Mouse (Mus musculus) lung, embryonic 14.5 days (tissue): ENCODE measurements around the gene Myt1l. TPM values are rescaled to one million over a fixed set of nuclear protein-coding genes. Genes with fewer than 3 reads are reported as not detected.

Source experiments
- ATAC-seq: fragments of 200-750 bp; cut with Nextera tagmentation; 2 replicates; pipeline ENCODE4 v1.8.0; 2017; ENCODE audit warnings: mild to moderate bottlenecking, moderate TSS enrichment, moderate library complexity; ENCODE audit not compliant: insufficient read depth
- DNase-seq: peaks from one replicate; pipeline ENCODE4 v3.0.0-alpha.2; 2015
- H3K27ac ChIP-seq: fragments of 300-500 bp; sonication (generic); 2 replicates; pipeline ENCODE4 v1.5.1; 2014; ENCODE audit warnings: low read depth, mild to moderate bottlenecking, moderate library complexity
- H3K27me3 ChIP-seq: fragments of 300-500 bp; sonication (generic); 2 replicates; pipeline ENCODE4 v1.6.1; 2014; ENCODE audit warnings: low read length, control low read depth; ENCODE audit not compliant: insufficient read depth
- H3K36me3 ChIP-seq: fragments of 300-500 bp; sonication (generic); 2 replicates; pipeline ENCODE4 v1.6.1; 2014; ENCODE audit warnings: control low read depth; ENCODE audit not compliant: insufficient read depth
- H3K4me1 ChIP-seq: fragments of 300-500 bp; sonication (generic); 2 replicates; pipeline ENCODE4 v1.6.1; 2014; ENCODE audit warnings: antibody characterized with exemption, control low read depth; ENCODE audit not compliant: insufficient read depth
- H3K4me2 ChIP-seq: fragments of 300-500 bp; sonication (generic); 2 replicates; pipeline ENCODE4 v1.6.1; 2014; ENCODE audit warnings: mild to moderate bottlenecking
- H3K4me3 ChIP-seq: fragments of 300-500 bp; sonication (generic); 2 replicates; pipeline ENCODE4 v1.5.1; 2014; ENCODE audit warnings: low read depth, low read length
- H3K9ac ChIP-seq: fragments of 300-500 bp; sonication (generic); 2 replicates; pipeline ENCODE4 v1.6.1; 2014
- H3K9me3 ChIP-seq: fragments of 300-500 bp; sonication (generic); 2 replicates; pipeline ENCODE4 v1.6.1; 2016; ENCODE audit warnings: low read depth, low read length, control low read depth
- CTCF ChIP-seq: IDR thresholded peaks from 2 replicates; pipeline ENCODE4 v1.5.1; 2016; ENCODE audit warnings: antibody characterized with exemption, low read depth
- WGBS: fragments of 180-500 bp; shearing (Covaris S2); extraction: QIAGEN DNeasy Blood & Tissue Kit; methylation state at CpG from one replicate; pipeline ENCODE4 v1.1.7; 2014; 5-methylcytosine and 5-hydroxymethylcytosine counted together
- polyA plus RNA-seq: library from polyadenylated mRNA; unstranded; fragments of >200 nt; fragmentation: Nextera tagmentation; extraction: Ambion mirVana; gene quantifications from 2 replicates; pipeline ENCODE4 v1.2.1, GENCODE M21; 2014

The Myt1l gene
- polyA plus RNA-seq, 1 experiment from 2014 or later = not detected

GRCm38 (mm10) chr12:29872156-29872815, 344.1 kb downstream of the Myt1l start:
- Histone ChIP-seq H3K27me3 (no peaks in the 10 kb centered on the region), H3K27ac (no peak overlapping the region), H3K4me2 (no peak overlapping the region), H3K4me3 (no peak overlapping the region), H3K9ac (no peak overlapping the region), H3K4me1 (no peaks in the 10 kb centered on the region), H3K9me3 (no peaks in the 10 kb centered on the region), H3K36me3 (no peaks in the 10 kb centered on the region)
- no peak for TF ChIP-seq CTCF
- peak; percentile 12 for DNase-seq
- 37% methylated on average over 7 of the region's 7 CpGs for WGBS
- ATAC-seq = peak; percentile 35; the same call in 1 of the 2 replicates

DNA sequence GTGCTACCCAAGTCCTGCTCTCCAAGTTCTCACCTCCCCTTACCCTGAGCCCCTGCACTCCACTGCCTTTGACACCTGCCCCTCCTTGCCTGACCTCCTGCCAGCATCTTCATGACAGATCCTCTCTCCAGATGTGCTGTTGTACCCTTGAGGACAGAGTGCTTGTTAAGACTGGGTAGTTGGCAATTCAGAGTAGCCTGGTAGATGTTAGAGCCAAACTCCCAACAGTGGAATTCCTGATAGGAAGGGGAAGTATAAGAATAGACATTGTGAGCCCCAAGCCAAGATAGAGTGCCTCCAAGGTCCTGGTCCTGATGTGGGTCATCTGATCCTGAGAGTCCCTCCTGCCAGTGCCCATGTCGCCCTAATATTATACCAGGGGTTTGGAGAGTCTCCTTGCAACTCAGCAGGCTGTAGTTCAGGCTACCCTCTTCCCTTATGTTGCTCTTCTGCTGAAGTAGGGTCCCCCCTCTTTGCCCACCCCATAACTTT, 345.1 kb downstream of the Myt1l start:
- WGBS = 39% methylated on average over 1 of the region's 1 CpGs
- Histone ChIP-seq H3K27me3 (no peaks in the 10 kb centered on the region), H3K36me3 (no peaks in the 10 kb centered on the region)

DNA sequence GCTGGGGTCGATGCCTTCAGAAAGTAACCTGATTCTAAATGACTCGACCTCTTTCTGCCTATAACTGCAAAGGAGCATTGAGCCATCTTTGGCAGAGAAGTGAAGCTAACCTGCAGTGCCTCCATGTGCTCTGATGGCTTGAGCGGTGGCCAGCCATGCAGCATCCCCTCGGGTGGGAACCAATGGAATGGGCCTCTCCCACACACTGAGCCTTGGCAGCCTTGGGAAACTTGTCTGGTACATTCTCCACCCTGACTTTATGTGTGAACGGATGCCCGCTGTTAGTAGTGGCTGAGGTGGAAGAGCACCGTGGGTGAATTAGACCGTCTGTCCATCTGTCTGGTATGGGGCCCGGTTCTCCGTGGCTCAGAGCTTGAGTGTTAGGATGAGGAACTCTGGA, 349.8 kb downstream of the Myt1l start:
- H3K4me3 ChIP-seq = no peak overlapping the region
- no peak overlapping the region for H3K9ac ChIP-seq
- no peaks in the 10 kb centered on the region for H3K36me3 ChIP-seq
- no peak for TF ChIP-seq CTCF
- ATAC-seq (no peak), DNase-seq (no peak)
- WGBS = 81% methylated on average over 10 of the region's 10 CpGs
- H3K27me3 ChIP-seq = no peaks in the 10 kb centered on the region
- no peak overlapping the region for H3K4me2 ChIP-seq
- H3K4me1 ChIP-seq = no peaks in the 10 kb centered on the region
- no peak overlapping the region for H3K27ac ChIP-seq
- H3K9me3 ChIP-seq = no peaks in the 10 kb centered on the region

More for the DNA sequence above, 345.1 kb downstream of the Myt1l start:
- Histone ChIP-seq H3K4me1 (no peaks in the 10 kb centered on the region), H3K4me3 (no peak overlapping the region), H3K9me3 (no peaks in the 10 kb centered on the region), H3K27ac (no peak overlapping the region), H3K9ac (no peak overlapping the region), H3K4me2 (no peak overlapping the region)
- TF ChIP-seq CTCF = no peak
- DNase-seq (no peak), ATAC-seq (no peak)

- 16% methylated on average over 9 of the region's 9 CpGs for WGBS
- H3K9ac ChIP-seq = no peak overlapping the region
- no peak overlapping the region for H3K4me3 ChIP-seq
- H3K4me2 ChIP-seq = no peak overlapping the region
- DNase-seq (peak; percentile 74), ATAC-seq (peak; percentile 66)
- H3K36me3 ChIP-seq = no peaks in the 10 kb centered on the region
- H3K9me3 ChIP-seq = no peaks in the 10 kb centered on the region
- H3K27ac ChIP-seq = no peak overlapping the region
- no peaks in the 10 kb centered on the region for H3K4me1 ChIP-seq
- peak; percentile 86 for TF ChIP-seq CTCF
- H3K27me3 ChIP-seq = no peaks in the 10 kb centered on the region
Observed at GRCm38 (mm10) chr12:29882871-29883617, 354.9 kb downstream of the Myt1l start.

GRCm38 (mm10) chr12:29884376-29884775, 356.2 kb downstream of the Myt1l start:
- Histone ChIP-seq H3K27ac (no peak overlapping the region), H3K9ac (no peak overlapping the region), H3K36me3 (no peaks in the 10 kb centered on the region), H3K4me3 (no peak overlapping the region), H3K4me2 (no peak overlapping the region), H3K4me1 (no peaks in the 10 kb centered on the region), H3K27me3 (no peaks in the 10 kb centered on the region), H3K9me3 (no peaks in the 10 kb centered on the region)
- WGBS = 75% methylated on average over 5 of the region's 5 CpGs
- no peak for TF ChIP-seq CTCF
- ATAC-seq (no peak), DNase-seq (no peak)

DNA sequence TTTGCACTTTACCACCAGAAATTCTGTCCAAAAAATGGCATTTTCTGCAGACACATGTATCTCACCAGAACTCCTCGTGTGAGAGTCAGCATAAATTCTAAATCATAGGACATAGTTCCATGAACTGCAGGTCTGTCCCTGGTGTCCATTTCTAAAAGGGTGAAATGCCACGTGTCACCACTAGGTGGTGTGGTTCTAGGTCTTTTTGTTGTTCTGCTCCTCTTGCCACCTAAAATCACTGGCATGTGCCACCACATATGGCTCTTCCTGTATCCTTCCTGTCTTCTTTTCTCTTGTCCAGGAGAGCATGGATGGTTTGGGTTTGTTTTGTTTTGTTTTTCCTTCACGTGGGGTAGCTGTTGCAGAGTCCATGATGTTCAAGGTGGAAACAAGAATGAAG, 366.5 kb downstream of the Myt1l start:
- peak; percentile 61 for DNase-seq
- WGBS = 15% methylated on average over 3 of the region's 3 CpGs

DNA sequence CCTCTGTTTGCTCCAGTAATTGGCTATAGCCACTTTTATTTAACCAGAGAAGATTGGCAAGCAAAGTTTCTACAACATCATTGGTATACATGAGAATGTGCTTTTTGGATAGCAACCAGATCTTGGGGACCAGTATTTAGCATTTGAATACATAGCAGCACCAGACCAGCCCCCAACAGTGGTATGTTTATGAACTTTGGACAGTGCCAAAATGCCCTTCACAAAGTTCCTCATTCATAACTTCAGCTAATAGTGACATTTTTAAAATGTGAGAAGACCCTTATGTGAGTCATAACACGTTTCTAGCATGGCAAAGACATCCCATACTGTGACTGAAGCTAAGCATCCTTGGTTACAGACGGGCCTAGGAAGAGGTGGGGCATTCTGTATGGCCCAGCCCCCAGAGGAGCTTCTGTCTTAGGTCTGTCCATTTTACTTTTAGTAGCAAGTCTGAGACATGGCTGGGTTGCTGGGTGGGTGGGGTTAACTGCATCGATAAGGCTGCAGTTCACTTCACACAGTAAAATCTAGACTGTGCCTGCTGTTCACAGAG, 369.4 kb downstream of the Myt1l start:
- Histone ChIP-seq H3K36me3 (no peaks in the 10 kb centered on the region), H3K9me3 (no peaks in the 10 kb centered on the region), H3K27me3 (no peaks in the 10 kb centered on the region), H3K27ac (no peak overlapping the region), H3K4me2 (no peak overlapping the region), H3K4me3 (no peak overlapping the region), H3K4me1 (no peaks in the 10 kb centered on the region), H3K9ac (no peak overlapping the region)
- WGBS = 40% methylated on average over 3 of the region's 3 CpGs
- ATAC-seq (peak; percentile 86), DNase-seq (peak; percentile 78)
- no peak for TF ChIP-seq CTCF

More for the DNA sequence above, 366.5 kb downstream of the Myt1l start:
- no peaks in the 10 kb centered on the region for H3K9me3 ChIP-seq
- H3K9ac ChIP-seq = no peak overlapping the region
- H3K27ac ChIP-seq = no peak overlapping the region
- no peaks in the 10 kb centered on the region for H3K4me1 ChIP-seq
- no peaks in the 10 kb centered on the region for H3K27me3 ChIP-seq
- no peak overlapping the region for H3K4me2 ChIP-seq
- H3K36me3 ChIP-seq = no peaks in the 10 kb centered on the region
- H3K4me3 ChIP-seq = no peak overlapping the region
- peak; percentile 84 for TF ChIP-seq CTCF
- no peak for ATAC-seq
